Mouse (Mus musculus): ENCODE data around the gene Fzd2. TPM values are rescaled to one million over a fixed set of nuclear protein-coding genes. Genes with fewer than 3 reads are reported as not detected.
"Not testable (repeated sequence)": the region's sequence is repeated elsewhere in the genome, so short reads cannot be mapped to it uniquely, and the experiment has no call there.

Fzd2 gene
- polyA plus RNA-seq (2015; fragmentation: Nextera tagmentation; extraction: Ambion mirVana): 12.2 and 15.4 TPM in 2 replicates

DNA sequence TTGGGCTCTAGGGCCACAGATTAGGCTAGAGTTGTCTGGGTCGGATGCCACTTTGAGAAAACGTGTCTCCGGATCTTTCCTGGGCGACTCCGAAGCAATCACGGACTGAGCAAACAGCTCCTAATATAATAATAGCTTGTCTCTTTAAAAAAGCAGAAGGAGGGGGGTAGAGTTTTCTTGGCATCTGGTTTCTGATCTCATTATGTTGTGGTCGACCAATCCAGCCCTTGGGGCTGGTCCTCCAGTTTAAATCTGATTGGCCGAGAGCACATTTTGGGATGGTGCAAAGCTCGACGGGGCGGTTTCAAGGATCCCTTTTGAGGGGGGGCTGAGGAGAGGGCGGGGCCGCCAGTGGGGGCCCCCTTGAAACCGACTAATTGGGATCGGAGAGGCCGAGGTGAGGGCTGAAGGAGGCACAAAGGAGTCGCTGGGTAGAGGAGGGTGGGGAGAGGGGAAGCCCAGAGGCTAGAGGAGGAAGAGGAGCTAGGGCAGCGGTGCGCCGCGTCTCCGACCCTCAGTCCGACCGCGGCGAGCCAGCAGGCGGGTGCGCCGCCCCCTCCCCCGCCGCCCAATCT lies at the start of gene Fzd2:
TSS of gene Fzd2 (plus strand) at position 387 of the 575 bp plus-strand sequence.
- ATAC-seq (ENCODE audit: insufficient read depth, low FRiP score): peak; percentile 96
- H3K4me1 ChIP-seq (ENCODE audit: control insufficient read depth, insufficient read depth, low read length): peaks cover 7% of the 10 kb centered on the region
- H3K9me3 ChIP-seq (replicated peaks; ENCODE audit: control insufficient read depth, low read length): no peaks in the 10 kb centered on the region
- H3K27ac ChIP-seq (ENCODE audit: low read length): peak within 1 kb of the TSS; percentile 99
- WGBS: under 1% methylated on average over 26 of the region's 31 CpGs
- peak within 1 kb of the TSS; percentile 61 for H3K4me3 ChIP-seq (replicated peaks; ENCODE audit: low read length)
- H3K27me3 ChIP-seq (ENCODE audit: control insufficient read depth, insufficient read depth, low read length): no peaks in the 10 kb centered on the region
- peak within 1 kb of the TSS; percentile 79 for H3K4me2 ChIP-seq (ENCODE audit: low read depth, low read length)
- peak within 1 kb of the TSS; percentile 91 for H3K9ac ChIP-seq (ENCODE audit: low read length)
- H3K36me3 ChIP-seq (ENCODE audit: control insufficient read depth, insufficient read depth, low read length): no peaks in the 10 kb centered on the region

DNA sequence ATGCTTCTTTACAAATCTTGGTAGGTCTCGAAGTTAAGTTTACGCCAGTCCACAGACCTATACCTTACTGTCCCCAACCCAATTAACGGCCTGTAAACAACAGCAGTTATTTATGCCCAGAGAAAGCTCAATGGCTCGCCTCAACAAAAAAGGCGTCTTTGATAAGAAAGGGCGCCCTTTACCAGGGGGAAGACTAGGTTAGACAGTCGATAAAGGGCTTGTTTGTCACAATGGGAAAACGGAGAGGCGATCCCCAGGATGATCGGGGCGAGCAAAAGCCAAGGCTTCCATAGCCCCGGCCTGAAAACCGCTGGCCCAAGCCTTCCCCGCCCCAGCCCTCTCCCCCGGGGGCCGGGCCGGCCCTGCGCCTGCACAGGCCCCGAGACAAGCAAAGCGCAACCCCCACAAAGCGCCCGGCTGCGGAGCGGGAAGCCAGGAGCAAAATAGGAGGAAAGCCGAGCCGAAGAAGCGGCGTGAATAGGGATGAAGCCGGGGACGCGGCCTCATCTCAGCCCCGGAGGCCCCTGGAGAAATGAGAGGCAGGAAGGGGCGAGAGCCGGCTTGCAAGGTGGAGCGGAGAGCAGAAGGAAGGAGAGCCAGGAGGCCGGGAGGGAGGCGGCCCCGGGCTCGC lies 48.7 kb upstream of the Fzd2 start:
- peak; percentile 43; the same call in 1 of the 2 replicates for ATAC-seq (ENCODE audit: insufficient read depth, low FRiP score)
- Histone ChIP-seq H3K4me2 (ENCODE audit: low read depth, low read length) (peak overlapping the region; percentile 60), H3K9ac (ENCODE audit: low read length) (peak overlapping the region; percentile 99), H3K27me3 (ENCODE audit: control insufficient read depth, insufficient read depth, low read length) (no peaks in the 10 kb centered on the region), H3K9me3 (replicated peaks; ENCODE audit: control insufficient read depth, low read length) (no peaks in the 10 kb centered on the region), H3K4me3 (replicated peaks; ENCODE audit: low read length) (peak overlapping the region; percentile 99), H3K36me3 (ENCODE audit: control insufficient read depth, insufficient read depth, low read length) (no peaks in the 10 kb centered on the region), H3K4me1 (ENCODE audit: control insufficient read depth, insufficient read depth, low read length) (peaks cover 15% of the 10 kb centered on the region), H3K27ac (ENCODE audit: low read length) (peak overlapping the region; percentile 95)
- under 1% methylated on average over 37 of the region's 39 CpGs for WGBS

DNA sequence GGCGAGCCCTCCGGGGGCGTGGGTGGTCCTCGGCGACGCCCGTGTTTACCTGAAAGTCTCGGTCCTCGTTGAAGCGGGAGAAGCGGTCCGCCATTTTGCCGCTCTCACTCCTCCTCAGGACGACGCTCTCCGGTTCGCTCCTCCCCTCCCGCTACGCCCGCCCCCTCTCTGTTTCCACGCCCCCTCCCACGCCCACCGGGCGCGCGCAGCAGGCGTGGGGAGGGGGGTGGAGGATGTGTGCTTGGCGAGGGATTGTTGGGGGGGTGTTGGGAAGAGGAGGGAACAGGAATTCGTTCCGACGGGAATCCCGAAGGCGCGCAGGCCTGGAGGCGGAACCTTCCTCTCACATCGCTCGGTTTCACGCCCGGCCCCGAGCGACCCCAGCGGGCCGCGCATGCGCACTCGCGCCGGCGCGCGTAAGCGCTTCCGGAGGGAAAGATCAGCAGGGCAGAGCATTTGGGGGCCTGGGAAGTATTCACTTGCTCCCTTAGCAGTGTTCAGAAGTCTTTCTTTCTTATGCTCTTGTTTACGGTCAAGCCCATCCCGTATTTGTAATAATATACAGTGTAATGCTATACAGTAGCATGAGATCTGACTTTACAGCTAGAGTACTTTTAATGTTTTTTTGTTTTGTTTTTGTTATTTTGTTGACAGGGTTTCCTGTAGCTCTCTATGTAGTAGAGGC lies 48.0 kb upstream of the Fzd2 start, which contains the start of gene Gpatch8:
TSS of gene Gpatch8 (minus strand) at position 362 of the 685 bp plus-strand sequence.
- H3K9me3 ChIP-seq (replicated peaks; ENCODE audit: control insufficient read depth, low read length): no peaks in the 10 kb centered on the region
- peak within 1 kb of the TSS; percentile 99 for H3K9ac ChIP-seq (ENCODE audit: low read length)
- no peaks in the 10 kb centered on the region for H3K36me3 ChIP-seq (ENCODE audit: control insufficient read depth, insufficient read depth, low read length)
- H3K4me1 ChIP-seq (ENCODE audit: control insufficient read depth, insufficient read depth, low read length): peaks cover 15% of the 10 kb centered on the region
- peak; percentile 99 for ATAC-seq (ENCODE audit: insufficient read depth, low FRiP score)
- no peaks in the 10 kb centered on the region for H3K27me3 ChIP-seq (ENCODE audit: control insufficient read depth, insufficient read depth, low read length)
- peak within 1 kb of the TSS; percentile 99 for H3K4me3 ChIP-seq (replicated peaks; ENCODE audit: low read length)
- WGBS: under 1% methylated on average over 50 of the region's 55 CpGs
- peak within 1 kb of the TSS; percentile 60 for H3K4me2 ChIP-seq (ENCODE audit: low read depth, low read length)
- H3K27ac ChIP-seq (ENCODE audit: low read length): peak within 1 kb of the TSS; percentile 95

DNA sequence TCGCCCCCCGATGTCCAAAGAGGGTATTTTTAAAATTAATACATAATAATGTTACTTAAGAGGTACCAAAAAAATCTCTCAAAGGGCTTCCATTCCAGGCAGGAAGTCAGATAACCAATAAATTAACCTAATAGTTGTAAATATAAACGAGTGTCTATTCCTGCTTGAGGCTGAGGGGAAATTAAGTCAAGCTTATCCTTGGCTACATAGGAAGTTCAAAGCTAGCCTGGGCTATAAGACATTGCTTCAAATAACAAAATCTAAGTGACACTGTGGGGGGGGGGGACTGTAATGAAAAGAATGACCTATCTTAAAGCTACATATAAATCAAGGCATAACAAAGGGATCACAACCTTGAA lies 47.5 kb upstream of the Fzd2 start:
- H3K4me2 ChIP-seq (ENCODE audit: low read depth, low read length): peak overlapping the region; percentile 58
- no peaks in the 10 kb centered on the region for H3K36me3 ChIP-seq (ENCODE audit: control insufficient read depth, insufficient read depth, low read length)
- H3K9ac ChIP-seq (ENCODE audit: low read length): no peak overlapping the region; the same call in 1 of the 2 replicates
- peaks cover 13% of the 10 kb centered on the region for H3K4me1 ChIP-seq (ENCODE audit: control insufficient read depth, insufficient read depth, low read length)
- ATAC-seq (ENCODE audit: insufficient read depth, low FRiP score): no peak
- H3K27ac ChIP-seq (ENCODE audit: low read length): peak overlapping the region; percentile 95; the same call in 1 of the 2 replicates
- H3K4me3 ChIP-seq (replicated peaks; ENCODE audit: low read length): peak overlapping the region; percentile 99
- no peaks in the 10 kb centered on the region for H3K27me3 ChIP-seq (ENCODE audit: control insufficient read depth, insufficient read depth, low read length)
- H3K9me3 ChIP-seq (replicated peaks; ENCODE audit: control insufficient read depth, low read length): no peaks in the 10 kb centered on the region
- WGBS: 11% methylated on average over 3 of the region's 3 CpGs

DNA sequence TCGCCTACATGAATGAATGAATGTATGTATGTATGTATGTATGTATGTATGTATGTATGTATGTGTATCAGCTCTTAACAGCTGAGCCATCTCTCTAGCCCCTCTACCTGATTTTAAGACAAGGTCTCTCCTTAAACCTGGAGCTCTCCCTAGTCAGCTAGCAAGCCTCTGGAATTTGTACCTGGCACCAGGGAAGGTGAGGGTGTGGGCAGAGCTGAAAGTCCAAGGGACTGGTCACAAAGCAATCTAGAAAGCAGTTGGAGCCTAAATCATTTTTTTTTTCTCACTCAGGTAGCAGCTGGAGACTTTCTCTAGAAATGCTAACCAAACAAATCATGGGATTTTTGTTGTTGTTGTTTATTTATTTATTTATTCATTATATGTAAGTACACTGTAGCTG lies 46.8 kb upstream of the Fzd2 start:
- Histone ChIP-seq H3K4me1 (ENCODE audit: control insufficient read depth, insufficient read depth, low read length) (peaks cover 12% of the 10 kb centered on the region), H3K27ac (ENCODE audit: low read length) (no peak overlapping the region), H3K27me3 (ENCODE audit: control insufficient read depth, insufficient read depth, low read length) (no peaks in the 10 kb centered on the region), H3K4me2 (ENCODE audit: low read depth, low read length) (no peak overlapping the region), H3K9ac (ENCODE audit: low read length) (no peak overlapping the region), H3K36me3 (ENCODE audit: control insufficient read depth, insufficient read depth, low read length) (no peaks in the 10 kb centered on the region), H3K4me3 (replicated peaks; ENCODE audit: low read length) (no peak overlapping the region), H3K9me3 (replicated peaks; ENCODE audit: control insufficient read depth, low read length) (no peaks in the 10 kb centered on the region)
- no peak for ATAC-seq (ENCODE audit: insufficient read depth, low FRiP score)
- 87% methylated on average over 1 of the region's 1 CpGs for WGBS

DNA sequence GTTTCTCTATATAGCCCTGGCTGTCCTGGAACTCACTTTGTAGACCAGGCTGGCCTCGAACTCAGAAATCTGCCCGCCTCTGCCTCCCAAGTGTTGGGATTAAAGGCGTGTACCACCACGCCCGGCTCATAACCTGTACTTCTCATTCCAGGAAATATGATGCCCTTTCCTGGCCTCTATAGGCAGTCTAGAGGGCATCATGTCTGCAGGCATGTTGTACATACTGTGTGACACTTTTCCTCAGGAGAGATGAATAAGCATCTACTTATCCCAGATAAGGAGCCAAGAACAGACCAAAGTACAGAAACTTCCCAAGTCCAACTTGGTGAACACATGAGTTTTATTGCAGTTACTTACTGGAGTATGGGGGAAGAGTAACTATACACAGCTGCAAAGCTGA lies 45.5 kb upstream of the Fzd2 start:
- WGBS: 91% methylated on average over 3 of the region's 5 CpGs
- no peak overlapping the region for H3K9ac ChIP-seq (ENCODE audit: low read length)

DNA sequence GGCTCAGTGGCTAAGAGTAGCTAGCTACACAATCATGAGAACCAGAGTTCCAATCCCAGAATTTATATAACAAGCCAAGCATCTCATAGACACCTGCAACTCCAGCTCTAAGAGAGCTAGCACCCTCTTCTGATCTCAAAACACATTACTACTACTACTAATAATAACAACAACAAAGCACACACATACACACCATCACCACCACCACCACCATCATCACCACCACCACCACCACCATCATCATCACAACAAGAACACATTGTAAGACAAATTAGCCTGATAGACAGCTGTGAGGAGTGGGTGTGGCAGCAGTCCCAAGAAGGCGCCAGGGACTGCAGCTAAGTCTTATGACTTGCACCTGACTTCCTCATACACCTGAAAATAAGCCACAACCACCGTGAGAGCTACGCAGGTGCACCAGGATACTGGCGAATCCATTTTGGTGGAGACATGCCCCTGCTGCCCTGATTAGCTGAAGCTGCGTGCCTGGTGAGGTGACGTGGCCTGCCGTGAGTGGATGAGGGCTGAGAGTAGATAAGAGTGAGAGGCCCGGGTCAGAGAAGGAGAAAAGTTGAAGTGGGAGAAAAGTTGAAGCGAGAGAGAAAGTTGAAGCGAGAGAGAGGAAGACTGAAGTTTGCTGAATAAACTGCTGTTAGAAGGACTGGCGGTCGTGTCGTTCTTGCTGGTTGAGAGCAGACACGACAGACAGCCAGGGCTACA lies 39.1 kb upstream of the Fzd2 start:
- not testable (repeated sequence) for H3K9ac ChIP-seq (ENCODE audit: low read length); H3K27ac ChIP-seq (ENCODE audit: low read length); H3K4me2 ChIP-seq (ENCODE audit: low read depth, low read length); H3K27me3 ChIP-seq (ENCODE audit: control insufficient read depth, insufficient read depth, low read length); H3K4me3 ChIP-seq (replicated peaks; ENCODE audit: low read length); ATAC-seq (ENCODE audit: insufficient read depth, low FRiP score); H3K9me3 ChIP-seq (replicated peaks; ENCODE audit: control insufficient read depth, low read length); H3K36me3 ChIP-seq (ENCODE audit: control insufficient read depth, insufficient read depth, low read length); H3K4me1 ChIP-seq (ENCODE audit: control insufficient read depth, insufficient read depth, low read length)
- 75% methylated on average over 14 of the region's 14 CpGs for WGBS

More for the DNA sequence above, 45.5 kb upstream of the Fzd2 start:
- H3K4me1 ChIP-seq (ENCODE audit: control insufficient read depth, insufficient read depth, low read length): peaks cover 11% of the 10 kb centered on the region
- H3K36me3 ChIP-seq (ENCODE audit: control insufficient read depth, insufficient read depth, low read length): no peaks in the 10 kb centered on the region
- H3K4me2 ChIP-seq (ENCODE audit: low read depth, low read length): no peak overlapping the region
- H3K27me3 ChIP-seq (ENCODE audit: control insufficient read depth, insufficient read depth, low read length): no peaks in the 10 kb centered on the region
- ATAC-seq (ENCODE audit: insufficient read depth, low FRiP score): no peak
- H3K27ac ChIP-seq (ENCODE audit: low read length): no peak overlapping the region
- no peak overlapping the region for H3K4me3 ChIP-seq (replicated peaks; ENCODE audit: low read length)
- H3K9me3 ChIP-seq (replicated peaks; ENCODE audit: control insufficient read depth, low read length): no peaks in the 10 kb centered on the region

DNA sequence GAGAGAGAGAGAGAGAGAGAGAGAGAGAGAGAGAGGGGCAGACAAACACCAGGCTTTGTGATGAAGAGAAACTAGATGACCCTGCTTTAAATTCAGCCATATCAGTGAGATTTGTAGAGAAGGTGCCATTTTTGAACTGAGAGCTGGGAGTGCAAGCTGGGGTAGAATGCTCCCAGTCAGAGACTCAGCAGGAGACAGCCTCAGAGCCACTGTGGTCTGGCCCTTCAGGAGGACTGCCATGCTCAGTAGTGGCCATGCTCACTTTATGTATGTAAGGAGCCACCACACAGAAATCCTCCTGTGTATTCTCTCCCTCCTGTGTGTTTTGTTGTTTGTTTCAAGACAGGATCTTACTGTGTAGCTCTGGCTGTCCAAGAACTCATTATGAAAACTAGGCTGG lies 38.5 kb upstream of the Fzd2 start:
- Histone ChIP-seq H3K27me3 (ENCODE audit: control insufficient read depth, insufficient read depth, low read length) (no peaks in the 10 kb centered on the region), H3K27ac (ENCODE audit: low read length) (no peak overlapping the region), H3K36me3 (ENCODE audit: control insufficient read depth, insufficient read depth, low read length) (no peaks in the 10 kb centered on the region), H3K4me1 (ENCODE audit: control insufficient read depth, insufficient read depth, low read length) (no peaks in the 10 kb centered on the region), H3K4me2 (ENCODE audit: low read depth, low read length) (no peak overlapping the region), H3K9me3 (replicated peaks; ENCODE audit: control insufficient read depth, low read length) (no peaks in the 10 kb centered on the region), H3K4me3 (replicated peaks; ENCODE audit: low read length) (no peak overlapping the region), H3K9ac (ENCODE audit: low read length) (no peak overlapping the region)
- no peak for ATAC-seq (ENCODE audit: insufficient read depth, low FRiP score)

DNA sequence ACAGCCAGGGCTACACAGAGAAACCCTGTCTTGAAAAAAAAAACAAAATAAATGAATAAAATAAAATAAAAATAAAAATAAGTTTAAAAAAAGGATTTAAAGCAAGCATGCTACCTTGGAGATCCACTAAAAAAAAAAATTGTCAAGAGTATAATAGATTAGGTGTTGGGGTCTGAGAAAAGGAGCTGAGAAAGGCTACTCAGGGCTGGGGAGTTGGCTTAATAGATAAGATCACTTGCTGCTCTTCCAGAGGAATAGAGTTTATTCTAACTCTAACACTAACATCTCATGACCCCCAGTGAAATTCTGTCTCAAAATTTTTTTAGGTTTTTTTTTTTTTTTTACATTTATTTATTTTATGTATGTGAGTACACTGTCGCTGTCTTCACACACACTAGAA lies 37.9 kb upstream of the Fzd2 start:
- Histone ChIP-seq H3K9ac (ENCODE audit: low read length) (no peak overlapping the region), H3K4me2 (ENCODE audit: low read depth, low read length) (no peak overlapping the region), H3K9me3 (replicated peaks; ENCODE audit: control insufficient read depth, low read length) (no peaks in the 10 kb centered on the region), H3K27ac (ENCODE audit: low read length) (no peak overlapping the region), H3K4me1 (ENCODE audit: control insufficient read depth, insufficient read depth, low read length) (no peaks in the 10 kb centered on the region), H3K27me3 (ENCODE audit: control insufficient read depth, insufficient read depth, low read length) (no peaks in the 10 kb centered on the region), H3K4me3 (replicated peaks; ENCODE audit: low read length) (no peak overlapping the region), H3K36me3 (ENCODE audit: control insufficient read depth, insufficient read depth, low read length) (no peaks in the 10 kb centered on the region)
- ATAC-seq (ENCODE audit: insufficient read depth, low FRiP score): no peak
- 87% methylated on average over 1 of the region's 1 CpGs for WGBS

All from stomach, embryonic 16.5 days (tissue).